Mouse (Mus musculus) mouse trophoblast stem cell (cell line): Measurements from ENCODE around the gene Slc39a10.
"Not testable (repeated sequence)": the region's sequence is repeated elsewhere in the genome, so short reads cannot be mapped to it uniquely, and the experiment has no call there.

Experiments used
- in situ Hi-C, 2 experiments: fragments of 300-500 bp; cut with MseI, MboI; formaldehyde crosslinking; loops; 2 replicates in 1 of 2; 3 replicates in 1 of 2; pipeline ENCODE4 v1.15.1; 2025

The Slc39a10 gene

DNA sequence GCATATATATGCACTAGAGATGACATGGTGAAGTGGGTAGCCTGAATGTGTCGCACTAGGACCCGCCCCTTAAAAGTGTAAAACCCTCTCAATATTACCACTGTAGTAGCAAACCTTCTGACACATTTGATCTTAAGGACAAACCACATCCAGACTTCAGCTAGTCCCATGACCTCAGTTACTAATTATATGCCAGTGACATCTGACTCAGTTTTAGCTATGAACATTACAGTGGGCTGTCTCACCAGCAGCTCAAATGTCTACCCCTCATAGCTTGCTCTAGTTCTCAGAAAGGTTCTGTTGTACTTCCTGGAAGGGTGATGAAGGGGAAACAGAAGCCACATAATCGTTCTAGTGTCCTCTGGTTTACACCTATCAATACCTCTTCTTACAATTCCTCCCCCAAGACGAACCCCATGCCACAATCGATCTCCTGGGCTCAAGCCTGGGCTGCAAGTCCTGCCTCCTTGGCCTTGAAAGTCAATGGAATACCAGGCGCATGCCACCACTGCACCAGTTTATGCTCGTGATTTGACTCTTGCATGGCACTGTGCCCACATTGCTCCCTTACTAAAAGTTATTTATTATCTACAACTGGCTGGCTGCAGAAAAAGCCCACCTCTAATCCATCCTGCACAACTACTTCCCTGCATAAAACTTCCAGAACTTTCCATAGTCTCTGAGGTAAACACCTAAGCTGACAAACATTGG, 28.3 kb downstream of the Slc39a10 start:
- in situ Hi-C loops, result no loop called here

DNA sequence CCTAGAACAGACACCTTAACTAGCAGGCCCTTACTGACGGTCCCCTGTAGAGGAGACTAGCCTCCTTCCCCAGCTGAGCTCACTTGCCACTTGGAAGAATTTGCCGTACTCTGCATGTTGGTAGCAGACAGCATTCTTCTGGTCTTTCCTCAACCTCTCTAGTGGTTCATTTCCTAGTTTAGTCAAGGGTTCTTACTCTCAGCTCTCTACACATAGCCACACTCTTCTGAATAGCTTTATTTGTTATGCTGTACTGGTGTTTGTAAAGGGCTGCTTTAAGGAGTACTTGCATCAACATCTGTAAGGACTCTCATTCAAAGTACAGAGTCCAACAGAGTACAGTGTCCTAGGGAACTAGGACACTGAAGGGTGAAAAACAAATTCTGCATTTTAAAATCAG, 29.2 kb downstream of the Slc39a10 start:
- in situ Hi-C loops, result no loop called here

DNA sequence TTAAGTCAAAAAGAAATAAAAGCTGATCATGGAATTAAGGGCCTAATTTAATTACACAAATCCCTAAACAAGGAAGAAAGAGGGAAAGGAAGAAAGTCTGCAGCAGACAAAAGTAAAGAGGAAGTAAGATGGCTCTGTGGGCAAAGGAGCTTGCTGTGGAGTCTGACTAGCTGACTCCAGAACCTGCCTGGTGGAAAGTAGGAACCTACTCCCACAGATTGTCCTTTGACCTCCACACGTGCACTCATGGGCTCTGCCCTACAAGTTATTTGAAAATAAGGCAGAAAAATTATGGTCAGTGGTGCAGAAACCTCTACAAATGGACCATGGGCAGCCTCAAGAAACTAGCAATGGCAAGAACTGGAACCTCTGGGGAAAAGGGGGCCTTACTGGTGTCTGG, 32.6 kb downstream of the Slc39a10 start:
- in situ Hi-C loops, result no loop called here

- in situ Hi-C loops, result loop anchor here in 1 of 2 experiments (10.0 kb wide), 1 partner anchor 56 kb away; no protein-coding TSS in a partner anchor
Observed at GRCm38 (mm10) chr1:46858579-46858978, 34.1 kb downstream of the Slc39a10 start.

DNA sequence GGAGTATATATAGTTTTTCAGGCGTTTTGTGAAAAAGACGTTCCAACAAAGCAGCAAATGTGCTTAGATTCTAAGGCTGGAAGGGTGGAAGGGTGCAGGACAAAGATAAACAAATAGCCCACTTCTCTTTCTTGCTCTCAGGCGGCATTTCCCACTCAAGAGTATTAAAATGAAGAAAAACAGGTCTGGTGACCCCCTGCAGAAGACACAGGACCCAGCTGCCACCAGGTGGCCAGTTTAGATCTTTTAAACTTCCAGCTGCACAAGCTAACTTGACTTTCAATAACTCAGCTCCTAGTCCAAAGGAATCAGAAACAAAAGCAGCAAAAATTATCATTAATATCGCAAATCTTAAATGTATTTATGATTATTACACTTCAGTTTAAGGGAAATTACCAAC, 36.2 kb downstream of the Slc39a10 start:
- in situ Hi-C loops, result loop anchor here in 1 of 2 experiments (10.0 kb wide), 1 partner anchor 58 kb away; no protein-coding TSS in a partner anchor

DNA sequence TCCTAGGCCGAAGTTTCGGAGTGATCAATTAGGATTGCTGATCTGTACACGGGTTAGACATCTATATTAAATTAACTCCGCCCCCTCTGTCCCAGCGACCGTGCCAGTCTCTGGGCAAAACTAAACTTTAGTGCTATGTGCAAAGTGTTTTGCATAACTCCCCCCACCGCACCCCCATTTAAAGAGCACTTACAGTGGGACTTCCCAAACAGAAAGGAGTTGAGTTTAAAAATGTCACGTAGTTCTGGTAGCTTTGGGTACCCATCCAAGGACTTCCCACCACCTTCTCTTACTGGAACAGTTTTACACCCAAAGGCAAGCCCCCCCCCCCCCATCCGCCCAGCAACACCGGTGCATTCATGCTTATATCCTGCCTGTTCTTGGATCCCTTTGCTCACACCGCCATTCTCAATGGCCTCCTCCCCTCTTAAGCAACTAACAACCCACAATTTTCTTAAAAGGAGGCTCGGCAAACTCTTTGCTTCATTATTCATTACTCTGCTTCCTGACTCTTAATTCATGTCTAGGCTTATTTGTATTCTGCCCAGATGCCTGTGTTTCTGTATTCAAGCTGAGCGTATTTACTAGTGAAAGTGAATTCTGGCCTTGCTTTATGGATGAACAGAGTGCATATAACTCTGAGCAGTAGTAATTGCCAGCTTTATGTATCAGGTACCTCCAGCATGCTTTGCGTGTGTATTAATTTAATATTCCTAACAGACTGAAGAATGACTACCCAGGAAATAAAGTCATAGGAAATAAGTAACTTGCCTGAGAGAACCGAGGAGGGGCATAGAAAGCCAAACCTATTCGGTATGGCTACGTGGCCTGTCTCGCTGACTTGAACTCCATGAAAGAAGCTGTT, 38.4 kb downstream of the Slc39a10 start:
- in situ Hi-C loops, result loop anchor here in 1 of 2 experiments (10.0 kb wide), 1 partner anchor 61 kb away; no protein-coding TSS in a partner anchor

- in situ Hi-C loops, result loop anchor here in 1 of 2 experiments (10.0 kb wide), 1 partner anchor 61 kb away; no protein-coding TSS in a partner anchor
Observed at GRCm38 (mm10) chr1:46853317-46854035, 39.2 kb downstream of the Slc39a10 start.

DNA sequence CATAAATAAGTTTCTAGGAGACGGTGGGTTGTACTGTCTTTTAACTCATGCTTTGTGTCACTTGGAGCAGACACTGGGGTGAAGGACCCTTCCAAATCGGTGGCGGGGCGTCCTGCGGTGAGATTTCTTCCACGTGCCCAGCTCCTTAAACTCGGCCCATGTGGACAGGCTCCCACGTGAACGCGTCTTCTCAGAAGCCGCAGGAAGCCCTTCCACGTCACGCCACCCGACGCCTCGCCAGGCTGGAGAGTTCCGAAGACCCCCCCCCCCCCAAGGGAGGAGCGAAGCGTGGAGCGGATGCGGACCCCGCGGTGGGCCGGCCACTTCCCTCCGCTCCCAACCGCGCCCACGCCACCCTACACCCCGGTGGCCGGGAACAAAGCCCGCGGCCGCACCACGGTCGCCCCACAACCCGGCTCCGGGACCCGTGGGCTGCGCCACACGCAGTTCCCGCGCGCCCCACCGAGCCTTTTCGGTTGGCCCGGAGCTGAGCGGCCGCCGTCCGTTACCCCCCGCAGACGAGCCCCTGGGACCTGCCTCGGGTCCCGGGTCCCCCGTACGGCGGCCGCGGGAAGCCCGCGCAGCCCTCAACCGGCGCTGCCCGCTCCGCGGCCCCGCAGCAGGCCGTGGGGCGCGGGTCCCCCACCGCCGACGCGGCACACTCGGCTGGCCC, 39.9 kb downstream of the Slc39a10 start:
- in situ Hi-C loops, result loop anchor here in 1 of 2 experiments (10.0 kb wide), 1 partner anchor 62 kb away; no protein-coding TSS in a partner anchor

DNA sequence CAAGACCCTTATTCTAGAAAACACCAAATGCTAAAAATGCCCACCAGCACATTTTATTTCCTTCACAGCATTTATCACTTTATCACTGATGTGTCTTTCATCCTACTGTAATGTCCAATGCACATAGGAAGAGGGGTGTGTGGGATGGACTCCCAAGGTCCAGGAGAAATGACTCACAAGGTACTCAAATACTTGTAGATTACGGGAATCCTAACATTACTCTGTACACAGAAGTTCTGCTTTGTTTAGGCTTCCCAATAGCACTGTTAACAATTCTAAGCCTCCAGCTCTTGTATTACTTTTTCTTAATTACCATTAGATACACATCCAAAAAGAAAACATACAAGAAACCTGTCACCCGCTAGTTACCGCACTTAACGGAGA, 40.4 kb downstream of the Slc39a10 start:
- in situ Hi-C loops, result loop anchor here in 1 of 2 experiments (10.0 kb wide), 1 partner anchor 63 kb away; no protein-coding TSS in a partner anchor

GRCm38 (mm10) chr1:46851586-46851985, 41.1 kb downstream of the Slc39a10 start:
- in situ Hi-C loops, result loop anchor here in 1 of 2 experiments (10.0 kb wide), 1 partner anchor 63 kb away; no protein-coding TSS in a partner anchor

DNA sequence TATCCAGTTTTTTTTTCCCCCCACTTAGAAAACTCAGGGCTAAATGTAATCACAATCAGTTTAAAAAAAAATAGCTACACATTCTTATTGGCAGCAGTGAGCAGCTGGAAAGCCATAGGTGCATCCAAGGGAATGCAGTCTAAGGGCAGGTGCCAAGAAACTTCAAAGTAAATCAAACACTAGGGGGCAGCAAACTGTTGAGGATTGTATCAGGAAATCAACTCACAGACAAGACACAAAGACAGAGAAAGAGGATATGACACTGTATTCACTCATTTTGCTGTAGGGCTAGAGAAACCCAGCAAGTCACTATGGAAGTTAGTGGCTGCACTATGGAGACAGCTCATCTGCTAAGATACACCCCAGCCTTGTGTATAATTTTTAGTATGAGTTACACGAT, 42.9 kb downstream of the Slc39a10 start:
- in situ Hi-C loops, result loop anchor here in 1 of 2 experiments (10.0 kb wide), 1 partner anchor 65 kb away; no protein-coding TSS in a partner anchor

- in situ Hi-C loops, result no loop called here
Observed at GRCm38 (mm10) chr1:46845221-46845620, 47.4 kb downstream of the Slc39a10 start.

DNA sequence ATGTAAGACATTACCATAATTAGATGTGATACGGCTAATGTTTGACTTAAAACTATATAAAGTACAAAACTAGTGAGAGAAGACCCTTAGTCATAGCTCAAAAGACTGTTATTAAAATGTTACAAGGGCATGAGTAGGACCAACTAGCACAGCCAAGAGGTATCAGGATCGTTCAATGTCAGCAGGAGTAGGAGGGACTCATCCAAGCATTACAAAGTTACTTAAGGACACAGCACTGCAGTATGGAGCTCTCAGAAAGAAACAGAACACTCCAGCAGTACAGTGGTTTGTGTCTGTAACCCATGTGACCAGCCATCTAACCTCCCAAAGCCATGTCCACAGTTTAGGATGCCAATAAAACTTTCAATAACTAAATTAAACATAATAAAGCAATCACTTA, 48.4 kb downstream of the Slc39a10 start:
- in situ Hi-C loops, result no loop called here

DNA sequence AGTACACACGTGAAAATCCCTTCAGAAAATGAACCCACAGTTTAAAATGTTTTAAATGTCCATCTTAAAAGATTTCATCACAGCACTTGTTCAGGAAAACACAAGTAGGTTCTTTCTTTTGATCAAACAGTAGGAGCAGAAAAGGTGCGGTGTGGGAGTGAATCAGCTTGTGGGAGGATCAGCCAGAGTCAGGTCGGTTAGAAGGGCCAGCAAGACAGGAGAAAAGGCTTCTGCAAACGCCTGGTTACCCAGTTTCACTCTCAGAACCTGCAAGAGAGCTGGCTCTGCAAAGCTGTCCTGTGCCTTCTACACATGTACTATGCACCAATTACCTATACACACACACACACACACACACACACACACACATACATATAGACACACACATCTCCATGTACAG, 49.2 kb downstream of the Slc39a10 start:
- in situ Hi-C loops, result no loop called here

DNA sequence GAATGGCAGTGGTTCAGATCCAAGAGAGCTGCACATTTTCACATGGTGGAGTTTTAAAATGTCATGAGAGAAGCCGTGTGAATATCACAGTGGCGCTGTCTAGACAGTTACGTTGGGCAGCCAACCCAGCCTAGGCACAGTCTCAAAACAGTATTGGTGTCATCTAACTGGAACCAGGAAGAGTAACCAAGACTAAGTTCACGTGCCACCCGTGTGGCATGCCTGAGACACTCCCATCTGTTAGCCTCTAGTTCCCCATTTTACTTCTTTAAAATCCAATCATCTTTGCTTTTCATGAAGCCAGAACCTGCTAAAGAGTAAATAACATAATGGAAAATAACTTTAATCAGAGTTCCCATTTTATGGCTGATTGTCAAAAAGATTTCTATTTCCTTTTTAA, 60.7 kb downstream of the Slc39a10 start:
- in situ Hi-C loops, result no loop called here

- in situ Hi-C loops, result no loop called here
Observed at GRCm38 (mm10) chr1:46830066-46830843, 62.4 kb downstream of the Slc39a10 start.

DNA sequence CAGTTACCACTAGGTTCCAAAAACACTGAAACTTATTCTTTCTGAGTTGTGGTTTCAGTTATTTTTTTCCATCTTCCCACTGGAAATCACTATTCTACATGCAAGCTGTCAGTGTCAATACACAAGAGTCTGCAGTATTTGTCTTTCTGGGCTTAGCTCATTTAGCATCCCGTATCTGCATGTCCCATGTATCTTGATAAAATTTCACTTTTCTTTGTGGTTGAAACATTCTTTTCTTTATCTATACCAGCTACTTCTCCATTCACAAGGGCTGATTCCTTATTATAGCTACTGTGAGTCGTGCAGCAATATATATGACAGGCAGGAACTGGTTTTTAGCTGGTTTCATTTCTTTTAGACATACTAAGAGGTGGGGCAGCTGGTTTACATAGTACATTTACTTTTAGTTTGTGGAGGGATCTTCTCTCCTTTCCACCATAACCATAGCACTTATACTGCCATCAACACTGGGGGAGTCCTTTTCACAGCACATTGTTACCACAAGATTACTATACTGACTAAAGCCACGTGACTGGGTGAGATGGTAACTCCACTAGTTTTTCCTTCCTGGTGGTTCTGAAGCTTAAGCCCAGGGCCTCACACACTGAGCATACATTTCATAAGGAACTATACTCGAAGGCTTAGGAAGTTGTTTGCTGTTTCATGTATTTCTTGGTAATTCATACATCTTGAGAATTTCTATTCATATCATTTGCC, 70.2 kb downstream of the Slc39a10 start:
- in situ Hi-C loops, result no loop called here

- in situ Hi-C loops, result no loop called here
Observed at GRCm38 (mm10) chr1:46817934-46818333, 74.7 kb downstream of the Slc39a10 start.

DNA sequence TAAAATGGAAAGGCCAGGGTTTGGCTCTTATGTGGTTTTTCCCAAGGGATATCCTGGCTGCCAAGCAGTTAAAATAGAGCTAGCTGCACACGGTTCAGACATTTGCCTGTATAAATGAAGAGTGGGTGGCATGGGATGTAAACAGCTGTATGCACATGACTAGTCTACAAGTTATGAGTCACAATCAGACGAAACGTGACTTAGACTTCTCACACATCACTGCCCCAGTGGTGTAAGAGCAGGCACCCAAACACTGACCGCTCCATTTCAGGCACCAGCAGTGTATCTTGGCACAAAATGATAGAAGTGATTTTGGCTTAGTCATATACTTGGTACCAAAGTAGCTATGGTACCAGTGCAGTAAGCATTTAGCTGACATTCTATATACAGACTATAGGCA, 84.0 kb downstream of the Slc39a10 start:
- in situ Hi-C loops, result not testable (repeated sequence)

- in situ Hi-C loops, result no loop called here
Observed at GRCm38 (mm10) chr1:46805074-46805473, 87.6 kb downstream of the Slc39a10 start.
